Mouse (Mus musculus): ENCODE measurements around the gene Zfp638. TPM values are rescaled to one million over a fixed set of nuclear protein-coding genes. Genes with fewer than 3 reads are reported as not detected.

The Zfp638 gene
- 23.4 and 23.8 TPM in 2 replicates for polyA plus RNA-seq (2015; fragmentation: Nextera tagmentation; extraction: Ambion mirVana)

GRCm38 (mm10) chr6:83866954-83867597, at the start of gene Zfp638:
TSS of gene Zfp638 (plus strand) at chr6:83867109.

DNA sequence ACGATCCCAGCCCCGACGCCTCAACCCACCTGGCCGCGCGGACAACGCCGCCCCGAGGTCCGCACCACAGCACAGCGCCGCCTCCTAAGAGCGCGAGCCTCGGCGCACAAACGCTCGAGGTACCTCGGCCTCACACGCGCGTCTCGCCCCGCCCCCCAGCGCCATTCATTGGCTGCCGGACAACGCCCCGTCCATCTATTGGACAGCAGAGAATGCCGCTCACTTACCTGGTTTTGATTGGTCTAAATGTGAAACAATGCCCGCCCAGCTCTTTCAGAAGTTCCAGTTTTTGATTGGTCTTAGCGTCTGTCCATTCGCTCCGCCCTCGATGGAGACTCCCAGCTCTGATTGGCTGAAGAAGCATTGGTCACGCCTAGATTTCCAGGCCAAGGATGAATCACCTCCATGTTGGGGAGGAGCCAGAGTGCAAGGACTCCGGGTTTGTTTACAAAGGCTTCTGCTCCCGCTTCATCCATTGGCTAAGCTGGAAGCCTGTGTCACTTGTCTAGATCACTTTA, 35.2 kb upstream of the Zfp638 start, which contains the start of gene Paip2b:
TSS of gene Paip2b (minus strand) at position 136 of the 518 bp plus-strand sequence.

GRCm38 (mm10) chr6:84008363-84009171, 141.7 kb downstream of the Zfp638 start, which contains the start of gene Dysf:
TSS of gene Dysf (plus strand) at chr6:84008590.

Other genes with a start within 250 kb of the Zfp638 start
- gene Clec4f, start 210.9 kb upstream of the Zfp638 start, polyA plus RNA-seq (2015; fragmentation: Nextera tagmentation; extraction: Ambion mirVana): 0.05 TPM in 1 of 2 replicates, not detected in the other
- gene Cd207, start 189.3 kb upstream of the Zfp638 start, polyA plus RNA-seq (2015; fragmentation: Nextera tagmentation; extraction: Ambion mirVana): not detected in 2 replicates
- 0.51 TPM in 1 of 2 replicates, not detected in the other for gene Vax2, start 155.8 kb upstream of the Zfp638 start, polyA plus RNA-seq (2015; fragmentation: Nextera tagmentation; extraction: Ambion mirVana)
- 0.15 TPM in 1 of 2 replicates, not detected in the other for gene Atp6v1b1, start 124.1 kb upstream of the Zfp638 start, polyA plus RNA-seq (2015; fragmentation: Nextera tagmentation; extraction: Ambion mirVana)
- gene Ankrd53, start 104.5 kb upstream of the Zfp638 start, polyA plus RNA-seq (2015; fragmentation: Nextera tagmentation; extraction: Ambion mirVana): not detected in 2 replicates
- 56.6 and 72.7 TPM in 2 replicates for gene Tex261, start 91.3 kb upstream of the Zfp638 start, polyA plus RNA-seq (2015; fragmentation: Nextera tagmentation; extraction: Ambion mirVana)
- 36.5 and 44.6 TPM in 2 replicates for gene Nagk, start 72.1 kb upstream of the Zfp638 start, polyA plus RNA-seq (2015; fragmentation: Nextera tagmentation; extraction: Ambion mirVana)
- 10.9 and 12.3 TPM in 2 replicates for gene Paip2b, start 35.4 kb upstream of the Zfp638 start, polyA plus RNA-seq (2015; fragmentation: Nextera tagmentation; extraction: Ambion mirVana)
- gene Dysf, start 141.5 kb downstream of the Zfp638 start, polyA plus RNA-seq (2015; fragmentation: Nextera tagmentation; extraction: Ambion mirVana): 14.8 and 17.1 TPM in 2 replicates